Mouse (Mus musculus) liver, embryonic 11.5 days (tissue): Measurements from ENCODE around the gene Erg. TPM values are rescaled to one million over a fixed set of nuclear protein-coding genes. Genes with fewer than 3 reads are reported as not detected.

ENCODE experiments used
- ATAC-seq: fragments of 200-750 bp; cut with Nextera tagmentation; replicated peaks from 2 replicates; pipeline ENCODE4 v1.8.0; 2017; ENCODE audit warnings: moderate number of reproducible peaks, mild to moderate bottlenecking, moderate TSS enrichment, moderate library complexity; ENCODE audit not compliant: low FRiP score
- DNase-seq: peaks from one replicate; pipeline ENCODE4 v3.0.0-alpha.2; 2017; ENCODE audit warnings: low spot score
- H3K27ac ChIP-seq: fragments of 300-500 bp; sonication (generic); 2 replicates; pipeline ENCODE4 v1.5.1; 2014; ENCODE audit warnings: mild to moderate bottlenecking, low read depth, low read length, control low read depth
- H3K27me3 ChIP-seq: fragments of 300-500 bp; sonication (generic); replicated peaks from 2 replicates; pipeline ENCODE4 v1.6.1; 2014; ENCODE audit warnings: low read length, mixed read lengths; ENCODE audit not compliant: control insufficient read depth, insufficient read depth
- H3K36me3 ChIP-seq: fragments of 300-500 bp; sonication (generic); 2 replicates; pipeline ENCODE4 v1.6.1; 2014; ENCODE audit warnings: mild to moderate bottlenecking, low read length, moderate library complexity, mixed read lengths; ENCODE audit not compliant: control insufficient read depth, insufficient read depth
- H3K4me1 ChIP-seq: fragments of 300-500 bp; sonication (generic); replicated peaks from 2 replicates; pipeline ENCODE4 v1.6.1; 2014; ENCODE audit warnings: low read length, mixed read lengths; ENCODE audit not compliant: control insufficient read depth, insufficient read depth
- H3K4me2 ChIP-seq: fragments of 300-500 bp; sonication (generic); 2 replicates; pipeline ENCODE4 v1.6.1; 2014; ENCODE audit warnings: mild to moderate bottlenecking, control low read depth, moderate library complexity
- H3K4me3 ChIP-seq: fragments of 300-500 bp; sonication (generic); 2 replicates; pipeline ENCODE4 v1.5.1; 2014; ENCODE audit warnings: low read depth, low read length, control low read depth
- H3K9ac ChIP-seq: fragments of 300-500 bp; sonication (generic); 2 replicates; pipeline ENCODE4 v1.6.1; 2014; ENCODE audit warnings: low read depth, low read length, control low read depth
- H3K9me3 ChIP-seq: fragments of 300-500 bp; sonication (generic); 2 replicates; pipeline ENCODE4 v1.6.1; 2016; ENCODE audit warnings: low read length, inconsistent platforms, mixed read lengths; ENCODE audit not compliant: control insufficient read depth
- WGBS: fragments of 180-500 bp; shearing (Covaris S2); extraction: QIAGEN DNeasy Blood & Tissue Kit; methylation state at CpG from one replicate; pipeline ENCODE4 v1.1.7; 2014; 5-methylcytosine and 5-hydroxymethylcytosine counted together
- polyA plus RNA-seq: library from polyadenylated mRNA; unstranded; fragments of >200 nt; fragmentation: Nextera tagmentation; extraction: Ambion mirVana; gene quantifications from 2 replicates; pipeline ENCODE4 v1.2.1, GENCODE M21; 2014

Gene Erg
- polyA plus RNA-seq, 1 experiment from 2014 or later, result 3.8 TPM

- WGBS, result 67% methylated on average over 4 of the region's 4 CpGs
- no peak for DNase-seq
- Histone ChIP-seq H3K27ac (no peak overlapping the region), H3K9me3 (no peaks in the 10 kb centered on the region), H3K36me3 (no peaks in the 10 kb centered on the region), H3K9ac (no peak overlapping the region), H3K4me1 (peaks cover 4% of the 10 kb centered on the region), H3K4me2 (no peak overlapping the region), H3K27me3 (no peaks in the 10 kb centered on the region), H3K4me3 (no peak overlapping the region)
- no peak for ATAC-seq
These were observed 214.7 kb downstream of the Erg start for GRCm38 (mm10) chr16:95371713-95372112.

GRCm38 (mm10) chr16:95366989-95367765, 219.2 kb downstream of the Erg start:
- no peak for DNase-seq
- H3K9ac ChIP-seq, result no peak overlapping the region
- H3K36me3 ChIP-seq, result no peaks in the 10 kb centered on the region
- no peak overlapping the region for H3K27ac ChIP-seq
- no peaks in the 10 kb centered on the region for H3K9me3 ChIP-seq
- no peak for ATAC-seq
- H3K4me3 ChIP-seq, result no peak overlapping the region
- WGBS, result 84% methylated on average over 19 of the region's 19 CpGs
- no peaks in the 10 kb centered on the region for H3K27me3 ChIP-seq
- no peaks in the 10 kb centered on the region for H3K4me1 ChIP-seq
- no peak overlapping the region for H3K4me2 ChIP-seq

- Histone ChIP-seq H3K4me1 (no peaks in the 10 kb centered on the region), H3K9ac (no peak overlapping the region), H3K27me3 (no peaks in the 10 kb centered on the region), H3K4me2 (no peak overlapping the region), H3K4me3 (no peak overlapping the region), H3K36me3 (no peaks in the 10 kb centered on the region), H3K27ac (no peak overlapping the region), H3K9me3 (no peaks in the 10 kb centered on the region)
- ATAC-seq, result no peak
- WGBS, result 89% methylated on average over 5 of the region's 5 CpGs
- no peak for DNase-seq
These were observed 221.2 kb downstream of the Erg start for GRCm38 (mm10) chr16:95365214-95365613.

- Histone ChIP-seq H3K27me3 (no peaks in the 10 kb centered on the region), H3K9me3 (no peaks in the 10 kb centered on the region), H3K4me1 (no peaks in the 10 kb centered on the region), H3K9ac (no peak overlapping the region), H3K27ac (no peak overlapping the region), H3K36me3 (no peaks in the 10 kb centered on the region), H3K4me3 (no peak overlapping the region), H3K4me2 (no peak overlapping the region)
- DNase-seq (no peak), ATAC-seq (no peak)
- WGBS, result 89% methylated on average over 17 of the region's 18 CpGs
These were observed 222.5 kb downstream of the Erg start for GRCm38 (mm10) chr16:95363632-95364465.

- Histone ChIP-seq H3K9me3 (no peaks in the 10 kb centered on the region), H3K4me2 (no peak overlapping the region), H3K4me3 (no peak overlapping the region), H3K36me3 (no peaks in the 10 kb centered on the region), H3K9ac (no peak overlapping the region), H3K27ac (no peak overlapping the region), H3K4me1 (no peaks in the 10 kb centered on the region), H3K27me3 (no peaks in the 10 kb centered on the region)
- 88% methylated on average over 7 of the region's 7 CpGs for WGBS
- DNase-seq, result no peak
- ATAC-seq, result no peak
These were observed 224.4 kb downstream of the Erg start for GRCm38 (mm10) chr16:95361950-95362349.

- no peaks in the 10 kb centered on the region for H3K4me1 ChIP-seq
- no peaks in the 10 kb centered on the region for H3K27me3 ChIP-seq
- H3K4me3 ChIP-seq, result no peak overlapping the region
- ATAC-seq (no peak), DNase-seq (no peak)
- H3K36me3 ChIP-seq, result no peaks in the 10 kb centered on the region
- no peaks in the 10 kb centered on the region for H3K9me3 ChIP-seq
- no peak overlapping the region for H3K4me2 ChIP-seq
- H3K9ac ChIP-seq, result no peak overlapping the region
- H3K27ac ChIP-seq, result no peak overlapping the region
- 89% methylated on average over 18 of the region's 18 CpGs for WGBS
These were observed 225.4 kb downstream of the Erg start for GRCm38 (mm10) chr16:95360940-95361489.

GRCm38 (mm10) chr16:95360214-95360850, 226.1 kb downstream of the Erg start:
- 77% methylated on average over 8 of the region's 8 CpGs for WGBS
- no peak for ATAC-seq

More at GRCm38 (mm10) chr16:95360214-95360850, 226.1 kb downstream of the Erg start:
- no peak overlapping the region for H3K27ac ChIP-seq
- no peak overlapping the region for H3K9ac ChIP-seq
- no peaks in the 10 kb centered on the region for H3K9me3 ChIP-seq
- DNase-seq, result no peak
- no peaks in the 10 kb centered on the region for H3K4me1 ChIP-seq
- H3K4me3 ChIP-seq, result no peak overlapping the region
- no peak overlapping the region for H3K4me2 ChIP-seq
- H3K36me3 ChIP-seq, result no peaks in the 10 kb centered on the region
- H3K27me3 ChIP-seq, result no peaks in the 10 kb centered on the region
